Mouse (Mus musculus): Measurements from ENCODE around the gene Tcf20. TPM values are rescaled to one million over a fixed set of nuclear protein-coding genes. Genes with fewer than 3 reads are reported as not detected.

Gene Tcf20
- polyA plus RNA-seq, 1 experiment from 2014 or later = 4.0 TPM

- Histone ChIP-seq H3K27me3 (ENCODE audit: control insufficient read depth, insufficient read depth, low read length) (peaks cover 45% of the 10 kb centered on the region), H3K9me3 (replicated peaks; ENCODE audit: control insufficient read depth, low read length) (no peaks in the 10 kb centered on the region), H3K4me3 (ENCODE audit: low read length) (no peak overlapping the region), H3K36me3 (ENCODE audit: control insufficient read depth, insufficient read depth) (no peaks in the 10 kb centered on the region), H3K4me2 (ENCODE audit: low read depth, low read length) (no peak overlapping the region), H3K27ac (ENCODE audit: low read length) (no peak overlapping the region), H3K4me1 (ENCODE audit: control insufficient read depth, insufficient read depth, low read length) (peaks cover 32% of the 10 kb centered on the region), H3K9ac (ENCODE audit: low read length) (no peak overlapping the region)
- ATAC-seq (replicated peaks; ENCODE audit: extremely low read depth, insufficient read depth, low FRiP score) = no peak
- 81% methylated on average over 8 of the region's 8 CpGs for WGBS
Observed at GRCm38 (mm10) chr15:82955286-82955685, 32.4 kb downstream of the Tcf20 start.

- H3K4me1 ChIP-seq (ENCODE audit: control insufficient read depth, insufficient read depth, low read length) = peaks cover 27% of the 10 kb centered on the region
- H3K9ac ChIP-seq (ENCODE audit: low read length) = no peak overlapping the region
- no peak overlapping the region for H3K4me3 ChIP-seq (ENCODE audit: low read length)
- no peaks in the 10 kb centered on the region for H3K9me3 ChIP-seq (replicated peaks; ENCODE audit: control insufficient read depth, low read length)
- ATAC-seq (replicated peaks; ENCODE audit: extremely low read depth, insufficient read depth, low FRiP score) = no peak
- WGBS = 68% methylated on average over 5 of the region's 5 CpGs
- peaks cover 41% of the 10 kb centered on the region for H3K27me3 ChIP-seq (ENCODE audit: control insufficient read depth, insufficient read depth, low read length)
- no peak overlapping the region for H3K27ac ChIP-seq (ENCODE audit: low read length)
- no peaks in the 10 kb centered on the region for H3K36me3 ChIP-seq (ENCODE audit: control insufficient read depth, insufficient read depth)
- no peak overlapping the region for H3K4me2 ChIP-seq (ENCODE audit: low read depth, low read length)
Observed at GRCm38 (mm10) chr15:82954034-82954433, 33.6 kb downstream of the Tcf20 start.

GRCm38 (mm10) chr15:82953096-82953495, 34.6 kb downstream of the Tcf20 start:
- H3K27me3 ChIP-seq (ENCODE audit: control insufficient read depth, insufficient read depth, low read length) = peaks cover 39% of the 10 kb centered on the region
- H3K9ac ChIP-seq (ENCODE audit: low read length) = no peak overlapping the region
- peaks cover 27% of the 10 kb centered on the region for H3K4me1 ChIP-seq (ENCODE audit: control insufficient read depth, insufficient read depth, low read length)

GRCm38 (mm10) chr15:82952292-82952705, 35.4 kb downstream of the Tcf20 start:
- no peak overlapping the region for H3K9ac ChIP-seq (ENCODE audit: low read length)
- no peaks in the 10 kb centered on the region for H3K36me3 ChIP-seq (ENCODE audit: control insufficient read depth, insufficient read depth)
- 0 out of 2 replicates have a peak, but pooled peaks have one; percentile 11 for ATAC-seq (replicated peaks; ENCODE audit: extremely low read depth, insufficient read depth, low FRiP score)
- H3K27ac ChIP-seq (ENCODE audit: low read length) = no peak overlapping the region
- peaks cover 35% of the 10 kb centered on the region for H3K27me3 ChIP-seq (ENCODE audit: control insufficient read depth, insufficient read depth, low read length)
- WGBS = 16% methylated on average over 20 of the region's 20 CpGs
- no peak overlapping the region for H3K4me3 ChIP-seq (ENCODE audit: low read length)
- peak overlapping the region; percentile 4; the same call in 1 of the 2 replicates for H3K4me2 ChIP-seq (ENCODE audit: low read depth, low read length)
- H3K9me3 ChIP-seq (replicated peaks; ENCODE audit: control insufficient read depth, low read length) = no peaks in the 10 kb centered on the region
- H3K4me1 ChIP-seq (ENCODE audit: control insufficient read depth, insufficient read depth, low read length) = peaks cover 21% of the 10 kb centered on the region

More at GRCm38 (mm10) chr15:82953096-82953495, 34.6 kb downstream of the Tcf20 start:
- no peak for ATAC-seq (replicated peaks; ENCODE audit: extremely low read depth, insufficient read depth, low FRiP score)
- Histone ChIP-seq H3K4me2 (ENCODE audit: low read depth, low read length) (no peak overlapping the region), H3K27ac (ENCODE audit: low read length) (no peak overlapping the region), H3K9me3 (replicated peaks; ENCODE audit: control insufficient read depth, low read length) (no peaks in the 10 kb centered on the region), H3K36me3 (ENCODE audit: control insufficient read depth, insufficient read depth) (no peaks in the 10 kb centered on the region), H3K4me3 (ENCODE audit: low read length) (no peak overlapping the region)
- WGBS = 42% methylated on average over 4 of the region's 4 CpGs

GRCm38 (mm10) chr15:82950246-82950645, 37.4 kb downstream of the Tcf20 start:
- Histone ChIP-seq H3K27me3 (ENCODE audit: control insufficient read depth, insufficient read depth, low read length) (peaks cover 37% of the 10 kb centered on the region), H3K4me1 (ENCODE audit: control insufficient read depth, insufficient read depth, low read length) (peaks cover 15% of the 10 kb centered on the region), H3K36me3 (ENCODE audit: control insufficient read depth, insufficient read depth) (no peaks in the 10 kb centered on the region), H3K9ac (ENCODE audit: low read length) (no peak overlapping the region), H3K9me3 (replicated peaks; ENCODE audit: control insufficient read depth, low read length) (no peaks in the 10 kb centered on the region), H3K4me3 (ENCODE audit: low read length) (no peak overlapping the region), H3K4me2 (ENCODE audit: low read depth, low read length) (no peak overlapping the region), H3K27ac (ENCODE audit: low read length) (no peak overlapping the region)
- 61% methylated on average over 8 of the region's 8 CpGs for WGBS
- no peak for ATAC-seq (replicated peaks; ENCODE audit: extremely low read depth, insufficient read depth, low FRiP score)

GRCm38 (mm10) chr15:82947431-82947830, 40.2 kb downstream of the Tcf20 start:
- H3K4me2 ChIP-seq (ENCODE audit: low read depth, low read length) = no peak overlapping the region
- H3K36me3 ChIP-seq (ENCODE audit: control insufficient read depth, insufficient read depth) = no peaks in the 10 kb centered on the region
- ATAC-seq (replicated peaks; ENCODE audit: extremely low read depth, insufficient read depth, low FRiP score) = no peak
- H3K27ac ChIP-seq (ENCODE audit: low read length) = no peak overlapping the region
- H3K27me3 ChIP-seq (ENCODE audit: control insufficient read depth, insufficient read depth, low read length) = peaks cover 18% of the 10 kb centered on the region
- H3K9me3 ChIP-seq (replicated peaks; ENCODE audit: control insufficient read depth, low read length) = no peaks in the 10 kb centered on the region
- H3K4me1 ChIP-seq (ENCODE audit: control insufficient read depth, insufficient read depth, low read length) = peaks cover 13% of the 10 kb centered on the region
- no peak overlapping the region for H3K9ac ChIP-seq (ENCODE audit: low read length)
- H3K4me3 ChIP-seq (ENCODE audit: low read length) = no peak overlapping the region
- WGBS = 64% methylated on average over 5 of the region's 5 CpGs

- WGBS = 77% methylated on average over 9 of the region's 9 CpGs
- no peak overlapping the region for H3K9ac ChIP-seq (ENCODE audit: low read length)
- no peaks in the 10 kb centered on the region for H3K36me3 ChIP-seq (ENCODE audit: control insufficient read depth, insufficient read depth)
- H3K4me2 ChIP-seq (ENCODE audit: low read depth, low read length) = no peak overlapping the region
- H3K4me3 ChIP-seq (ENCODE audit: low read length) = no peak overlapping the region
- no peaks in the 10 kb centered on the region for H3K9me3 ChIP-seq (replicated peaks; ENCODE audit: control insufficient read depth, low read length)
- H3K27ac ChIP-seq (ENCODE audit: low read length) = no peak overlapping the region
- no peak for ATAC-seq (replicated peaks; ENCODE audit: extremely low read depth, insufficient read depth, low FRiP score)
- peaks cover 10% of the 10 kb centered on the region; the same call in 1 of the 2 replicates for H3K27me3 ChIP-seq (ENCODE audit: control insufficient read depth, insufficient read depth, low read length)
- H3K4me1 ChIP-seq (ENCODE audit: control insufficient read depth, insufficient read depth, low read length) = peaks cover 16% of the 10 kb centered on the region
Observed at GRCm38 (mm10) chr15:82944479-82945195, 43.0 kb downstream of the Tcf20 start.

- no peak overlapping the region for H3K4me2 ChIP-seq (ENCODE audit: low read depth, low read length)
Observed at GRCm38 (mm10) chr15:82941733-82942132, 45.9 kb downstream of the Tcf20 start.

GRCm38 (mm10) chr15:82940494-82941214, 47.0 kb downstream of the Tcf20 start:
- ATAC-seq (replicated peaks; ENCODE audit: extremely low read depth, insufficient read depth, low FRiP score) = no peak
- Histone ChIP-seq H3K4me2 (ENCODE audit: low read depth, low read length) (no peak overlapping the region), H3K4me1 (ENCODE audit: control insufficient read depth, insufficient read depth, low read length) (peaks cover 27% of the 10 kb centered on the region), H3K27me3 (ENCODE audit: control insufficient read depth, insufficient read depth, low read length) (peaks cover 5% of the 10 kb centered on the region; the same call in 1 of the 2 replicates), H3K9ac (ENCODE audit: low read length) (no peak overlapping the region), H3K9me3 (replicated peaks; ENCODE audit: control insufficient read depth, low read length) (no peaks in the 10 kb centered on the region), H3K4me3 (ENCODE audit: low read length) (no peak overlapping the region), H3K27ac (ENCODE audit: low read length) (no peak overlapping the region), H3K36me3 (ENCODE audit: control insufficient read depth, insufficient read depth) (no peaks in the 10 kb centered on the region)
- WGBS = 43% methylated on average over 12 of the region's 12 CpGs

More at GRCm38 (mm10) chr15:82941733-82942132, 45.9 kb downstream of the Tcf20 start:
- peaks cover 3% of the 10 kb centered on the region; the same call in 1 of the 2 replicates for H3K27me3 ChIP-seq (ENCODE audit: control insufficient read depth, insufficient read depth, low read length)
- no peak overlapping the region for H3K27ac ChIP-seq (ENCODE audit: low read length)
- H3K9me3 ChIP-seq (replicated peaks; ENCODE audit: control insufficient read depth, low read length) = no peaks in the 10 kb centered on the region
- no peaks in the 10 kb centered on the region for H3K36me3 ChIP-seq (ENCODE audit: control insufficient read depth, insufficient read depth)
- no peak overlapping the region for H3K4me3 ChIP-seq (ENCODE audit: low read length)
- H3K9ac ChIP-seq (ENCODE audit: low read length) = no peak overlapping the region
- H3K4me1 ChIP-seq (ENCODE audit: control insufficient read depth, insufficient read depth, low read length) = peaks cover 27% of the 10 kb centered on the region
- WGBS = 77% methylated on average over 8 of the region's 8 CpGs
- no peak for ATAC-seq (replicated peaks; ENCODE audit: extremely low read depth, insufficient read depth, low FRiP score)
